Mouse (Mus musculus) spleen, postnatal 10 days (tissue): ENCODE measurements around the gene Bmf.

Experiments used
- DNase-seq, 2 experiments: peaks; one replicate each; pipeline ENCODE4 v3.0.0; 2021 to 2022; ENCODE audit warnings: low spot score in 2 of 2

Bmf gene

DNA sequence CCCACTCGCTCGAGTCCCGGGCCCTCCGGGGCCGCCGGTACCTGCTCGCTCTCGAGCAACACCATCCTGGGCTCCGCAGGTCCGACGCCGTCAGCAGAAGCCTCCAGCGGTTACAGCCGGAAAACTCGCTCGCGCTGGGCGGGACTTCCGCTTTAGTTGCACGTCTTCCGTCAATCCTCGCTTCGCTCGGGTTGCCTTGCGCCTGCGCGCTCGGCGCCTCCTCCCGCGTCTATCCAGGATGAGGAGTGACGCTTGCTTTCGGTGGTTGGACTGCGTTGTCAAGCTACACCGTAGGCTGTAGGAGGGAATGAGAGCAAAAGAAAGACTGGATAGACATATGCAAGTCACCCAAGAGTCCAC, 70.0 kb downstream of the Bmf start, which contains the start of gene Srp14:
Gene Srp14, minus strand, starts transcription at position 162 of the 360 bp plus-strand sequence.
- peak; percentile 87 to 96 for DNase-seq

DNA sequence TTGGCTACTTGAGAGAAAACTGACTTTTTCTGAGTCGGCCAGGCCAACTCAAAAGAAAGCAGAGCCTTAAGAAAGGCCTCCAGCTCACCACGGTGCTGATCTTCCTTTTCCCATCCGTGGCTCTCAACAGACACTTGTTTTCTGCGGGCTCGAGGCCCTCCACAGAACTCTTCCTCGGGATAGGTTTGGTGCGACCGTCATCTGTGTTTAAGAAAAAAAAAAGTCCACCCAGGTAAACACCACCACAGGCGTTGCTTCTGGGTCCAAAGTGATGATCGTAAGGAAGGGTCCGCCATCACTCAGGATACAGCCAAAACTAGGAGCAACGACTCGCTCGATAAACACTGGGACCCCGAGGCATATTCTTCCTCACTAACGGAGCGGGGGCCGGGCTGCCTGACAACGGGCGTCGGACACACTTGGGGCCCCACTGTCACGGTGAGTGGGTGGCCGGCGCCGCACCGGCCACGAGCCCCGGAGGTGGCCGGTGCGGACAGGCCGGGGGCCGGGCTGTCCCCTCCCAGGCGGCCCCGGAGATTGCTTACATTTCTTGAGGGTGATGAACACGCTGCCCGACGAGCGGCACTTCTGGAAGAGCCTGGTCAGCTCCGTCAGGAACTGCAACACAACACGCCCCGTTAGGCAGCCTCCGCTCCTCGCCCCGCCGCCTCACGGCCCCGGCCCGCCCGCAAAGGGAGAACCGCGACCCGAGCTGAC, 70.5 kb downstream of the Bmf start:
- DNase-seq: no peak
